Mouse (Mus musculus) ES-Bruce4 (cell line): ENCODE results near the gene Coq8a. TPM values are rescaled to one million over a fixed set of nuclear protein-coding genes. Genes with fewer than 3 reads are reported as not detected.

Source experiments
- H3K27ac ChIP-seq: 2 replicates; pipeline ENCODE4 v1.5.1; 2012; ENCODE audit warnings: low read length, inconsistent platforms; ENCODE audit not compliant: insufficient read depth
- H3K27me3 ChIP-seq: 2 replicates; pipeline ENCODE4 v1.6.1; 2012; ENCODE audit warnings: mild to moderate bottlenecking, low read length, inconsistent platforms; ENCODE audit not compliant: control insufficient read depth, poor library complexity, insufficient read depth, severe bottlenecking
- H3K36me3 ChIP-seq: 2 replicates; pipeline ENCODE4 v1.6.1; 2012; ENCODE audit warnings: inconsistent platforms, mild to moderate bottlenecking, low read length, moderate library complexity; ENCODE audit not compliant: control insufficient read depth, poor library complexity, insufficient read depth, severe bottlenecking
- H3K4me1 ChIP-seq: one replicate; pipeline ENCODE4 v1.8.1; 2011; ENCODE audit warnings: low read length; ENCODE audit not compliant: control insufficient read depth, insufficient read depth
- H3K4me3 ChIP-seq: 2 replicates; pipeline ENCODE4 v1.5.1; 2011; ENCODE audit warnings: low read depth, mild to moderate bottlenecking, low read length
- H3K9ac ChIP-seq: 2 replicates; pipeline ENCODE4 v1.6.1; 2012; ENCODE audit warnings: low read depth, mild to moderate bottlenecking, inconsistent platforms; ENCODE audit not compliant: poor library complexity, severe bottlenecking
- H3K9me3 ChIP-seq: replicated peaks from 2 replicates; pipeline ENCODE4 v1.6.1; 2012; ENCODE audit warnings: mild to moderate bottlenecking, low read length, inconsistent platforms; ENCODE audit not compliant: control insufficient read depth, poor library complexity, insufficient read depth, severe bottlenecking
- CTCF ChIP-seq: IDR thresholded peaks from one replicate; pipeline ENCODE4 v1.8.1; 2011; ENCODE audit warnings: low read depth, low read length
- EP300 ChIP-seq: IDR thresholded peaks from 2 replicates; pipeline ENCODE4 v1.6.1; 2011; ENCODE audit warnings: low read depth, low read length; ENCODE audit not compliant: insufficient read depth
- POLR2A ChIP-seq: IDR thresholded peaks from one replicate; pipeline ENCODE4 v1.8.1; 2011; ENCODE audit warnings: low read length; ENCODE audit not compliant: insufficient read depth
- polyA plus RNA-seq: library from polyadenylated mRNA; stranded (reverse); fragments of >200 nt; gene quantifications from 2 replicates; pipeline ENCODE4 v1.2.4, GENCODE M21; 2011; ENCODE audit warnings: low read depth; ENCODE audit not compliant: missing spikeins, insufficient read depth, insufficient read length

Gene Coq8a
- polyA plus RNA-seq, 1 experiment = 6.9 TPM

DNA sequence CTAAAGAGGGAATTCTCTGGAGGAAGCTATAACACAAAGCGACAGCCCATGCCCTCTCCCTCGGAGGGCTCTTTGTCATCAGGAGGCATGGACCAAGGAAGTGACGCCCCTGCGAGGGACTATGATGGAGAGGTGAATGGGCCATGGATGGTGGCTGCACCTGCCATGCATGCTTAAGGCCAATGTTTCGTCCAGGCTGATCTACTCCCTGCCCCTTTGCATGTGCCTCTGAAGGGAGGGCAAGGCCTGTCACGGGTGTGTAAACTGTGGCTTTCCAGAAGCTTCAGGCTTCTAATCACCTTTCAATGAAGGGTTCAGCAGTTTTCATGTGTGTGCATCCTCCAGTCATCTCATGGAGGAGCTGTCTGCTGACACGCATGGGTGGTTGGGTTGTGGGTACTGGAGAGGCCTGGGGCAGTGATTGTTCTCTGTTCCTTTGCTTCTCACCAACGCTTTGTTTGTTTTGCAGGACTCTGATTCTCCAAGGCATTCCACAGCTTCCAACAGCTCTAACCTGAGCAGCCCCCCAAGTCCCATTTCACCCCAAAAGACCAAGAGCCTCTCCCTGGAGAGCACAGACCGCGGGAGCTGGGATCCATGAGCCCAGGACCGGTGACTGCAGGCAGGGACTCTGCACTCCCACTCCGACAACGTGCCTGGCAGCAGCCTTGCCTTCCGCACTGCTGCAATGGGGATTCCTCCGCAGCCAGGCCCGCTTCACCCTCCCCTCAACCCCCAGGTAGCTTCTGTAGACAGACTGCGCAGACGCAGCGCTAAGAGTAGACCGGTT, 37.6 kb downstream of the Coq8a start:
- TF ChIP-seq CTCF (no peak), EP300 (no peak), POLR2A (no peak)
- Histone ChIP-seq H3K4me3 (no peak overlapping the region), H3K36me3 (no peaks in the 10 kb centered on the region), H3K27me3 (no peaks in the 10 kb centered on the region), H3K9me3 (no peaks in the 10 kb centered on the region), H3K9ac (no peak overlapping the region), H3K4me1 (no peaks in the 10 kb centered on the region), H3K27ac (no peak overlapping the region)

DNA sequence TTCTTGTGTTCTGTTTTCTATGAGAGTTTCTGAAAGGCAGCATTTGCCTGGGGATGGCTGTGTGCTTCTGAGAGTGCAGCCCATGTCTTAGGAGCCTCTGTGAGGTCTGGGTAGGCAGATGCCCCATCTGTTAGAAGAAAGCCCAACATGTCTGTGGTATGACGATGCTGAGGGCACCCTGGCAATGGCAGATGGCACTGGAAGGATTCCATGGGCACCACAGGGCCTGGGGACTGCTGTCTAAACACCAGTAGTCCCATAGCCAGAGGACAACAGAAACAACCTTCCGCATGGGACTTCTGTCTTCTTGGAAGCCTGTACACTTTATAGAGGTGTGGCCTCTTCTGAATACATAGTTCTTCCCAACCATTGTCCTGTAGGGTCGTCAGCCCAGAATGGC, 38.2 kb downstream of the Coq8a start:
- Histone ChIP-seq H3K27me3 (no peaks in the 10 kb centered on the region), H3K4me1 (no peaks in the 10 kb centered on the region), H3K27ac (no peak overlapping the region), H3K9me3 (no peaks in the 10 kb centered on the region), H3K4me3 (no peak overlapping the region), H3K9ac (no peak overlapping the region), H3K36me3 (no peaks in the 10 kb centered on the region)
- TF ChIP-seq POLR2A = no peak

DNA sequence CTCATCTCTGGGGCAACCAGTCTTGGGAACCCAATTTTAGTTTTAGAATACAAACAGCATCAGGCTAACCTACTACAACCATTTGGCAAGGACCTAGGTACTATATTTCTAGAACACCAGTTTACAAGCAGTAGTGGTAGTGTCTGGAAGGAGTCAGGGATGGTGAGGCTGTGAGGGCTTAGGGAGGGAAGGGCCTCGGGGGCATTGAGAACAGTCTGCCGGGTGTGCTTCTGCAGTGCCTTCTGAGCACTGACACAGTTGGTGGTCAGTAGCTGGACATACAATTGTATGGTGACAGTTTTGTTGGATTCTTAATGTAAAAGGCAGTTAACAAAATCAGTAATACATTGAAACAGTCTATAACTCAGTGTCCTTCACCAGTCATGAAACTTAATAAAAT, 38.9 kb downstream of the Coq8a start:
- Histone ChIP-seq H3K27me3 (no peaks in the 10 kb centered on the region), H3K4me3 (no peak overlapping the region), H3K4me1 (no peaks in the 10 kb centered on the region), H3K9ac (no peak overlapping the region), H3K9me3 (no peaks in the 10 kb centered on the region), H3K27ac (no peak overlapping the region), H3K36me3 (no peaks in the 10 kb centered on the region)
- TF ChIP-seq CTCF = no peak
- no peak for TF ChIP-seq EP300
- no peak for TF ChIP-seq POLR2A

GRCm38 (mm10) chr1:180158648-180159047, 40.8 kb downstream of the Coq8a start:
- H3K4me3 ChIP-seq = no peak overlapping the region
- H3K36me3 ChIP-seq = no peaks in the 10 kb centered on the region
- H3K27ac ChIP-seq = no peak overlapping the region
- H3K9ac ChIP-seq = no peak overlapping the region
- no peaks in the 10 kb centered on the region for H3K27me3 ChIP-seq
- H3K9me3 ChIP-seq = no peaks in the 10 kb centered on the region
- TF ChIP-seq EP300 (no peak), POLR2A (no peak), CTCF (no peak)
- no peaks in the 10 kb centered on the region for H3K4me1 ChIP-seq

DNA sequence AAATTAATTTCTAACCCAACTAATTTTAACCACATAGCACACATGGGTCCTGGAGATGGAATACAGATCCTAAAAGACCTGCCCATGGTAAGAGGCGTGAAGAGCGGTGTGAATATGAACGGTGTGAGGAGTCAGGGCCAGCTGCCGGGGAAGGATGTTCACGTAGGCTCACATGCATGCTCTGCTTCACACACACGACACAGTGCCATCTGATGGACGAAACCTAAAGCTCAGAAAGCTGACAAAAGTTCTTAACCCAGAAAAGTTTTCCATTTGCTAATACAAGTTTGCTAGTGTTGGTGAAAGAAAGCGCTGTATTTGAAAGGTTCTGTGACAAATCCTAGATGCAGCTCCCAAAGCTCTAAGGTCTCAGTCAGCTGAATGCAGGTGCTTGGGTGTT, 48.2 kb downstream of the Coq8a start:
- H3K27me3 ChIP-seq = no peaks in the 10 kb centered on the region
- no peaks in the 10 kb centered on the region for H3K4me1 ChIP-seq
- TF ChIP-seq POLR2A (no peak), CTCF (no peak), EP300 (no peak)
- no peak overlapping the region for H3K9ac ChIP-seq
- H3K27ac ChIP-seq = no peak overlapping the region
- no peaks in the 10 kb centered on the region for H3K9me3 ChIP-seq
- H3K4me3 ChIP-seq = no peak overlapping the region
- no peaks in the 10 kb centered on the region for H3K36me3 ChIP-seq

DNA sequence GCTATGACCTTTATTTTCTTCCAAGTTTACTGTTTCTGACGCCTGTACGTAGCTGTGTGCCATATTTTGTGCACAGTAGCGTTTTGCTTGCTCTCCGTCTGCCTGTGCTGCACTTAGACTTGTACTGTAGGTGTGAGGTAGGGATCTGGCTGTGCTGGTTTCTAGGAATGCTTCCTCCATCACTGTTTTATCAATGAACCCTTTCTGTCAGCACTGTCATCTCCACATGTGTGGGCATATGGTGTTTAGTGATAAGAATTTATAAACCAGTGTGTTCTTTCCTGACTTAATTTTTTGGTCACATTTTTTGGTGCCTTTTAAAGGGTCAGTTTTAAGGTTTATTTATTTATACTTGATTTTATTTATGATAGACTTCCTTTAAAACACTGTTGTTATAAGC, 50.8 kb downstream of the Coq8a start:
- Histone ChIP-seq H3K9me3 (no peaks in the 10 kb centered on the region), H3K9ac (no peak overlapping the region), H3K27ac (no peak overlapping the region), H3K4me3 (no peak overlapping the region), H3K4me1 (no peaks in the 10 kb centered on the region), H3K27me3 (no peaks in the 10 kb centered on the region), H3K36me3 (no peaks in the 10 kb centered on the region)
- TF ChIP-seq EP300 (no peak), CTCF (no peak), POLR2A (no peak)
